Mouse (Mus musculus) kidney, embryonic 16.5 days (tissue): ENCODE measurements at regions not wholly inside any gene's neighbourhood (a gene's known extent, or its start where the extent isn't known, plus 50 kb on each side); places are given as distances from the start of the nearest gene placed in this dataset.
A peak's percentile ranks its signal among the peaks of the same experiment; 100 is the strongest.

Experiments used
- ATAC-seq: fragments of 200-750 bp; cut with Nextera tagmentation; 2 replicates; pipeline ENCODE4 v1.8.0; 2017; ENCODE audit warnings: moderate TSS enrichment; ENCODE audit not compliant: low FRiP score, low TSS enrichment
- H3K27ac ChIP-seq: fragments of 300-500 bp; sonication (generic); 2 replicates; pipeline ENCODE4 v1.5.1; 2014; ENCODE audit warnings: low read length
- H3K27me3 ChIP-seq: fragments of 300-500 bp; sonication (generic); 2 replicates; pipeline ENCODE4 v1.6.1; 2014; ENCODE audit warnings: low read length, control low read depth, mixed read lengths; ENCODE audit not compliant: insufficient read depth
- H3K36me3 ChIP-seq: fragments of 300-500 bp; sonication (generic); 2 replicates; pipeline ENCODE4 v1.6.1; 2014; ENCODE audit warnings: low read length, control low read depth, mixed read lengths; ENCODE audit not compliant: insufficient read depth
- H3K4me1 ChIP-seq: fragments of 300-500 bp; sonication (generic); 2 replicates; pipeline ENCODE4 v1.6.1; 2014; ENCODE audit warnings: low read length, control low read depth, mixed read lengths; ENCODE audit not compliant: insufficient read depth
- H3K4me2 ChIP-seq: fragments of 300-500 bp; sonication (generic); replicated peaks from 2 replicates; pipeline ENCODE4 v1.6.1; 2014; ENCODE audit warnings: low read depth, low read length
- H3K4me3 ChIP-seq: fragments of 300-500 bp; sonication (generic); 2 replicates; pipeline ENCODE4 v1.5.1; 2014; ENCODE audit warnings: mild to moderate bottlenecking, low read length
- H3K9ac ChIP-seq: fragments of 300-500 bp; sonication (generic); replicated peaks from 2 replicates; pipeline ENCODE4 v1.6.1; 2014; ENCODE audit warnings: low read length
- H3K9me3 ChIP-seq: fragments of 300-500 bp; sonication (generic); 2 replicates; pipeline ENCODE4 v1.6.1; 2016; ENCODE audit warnings: low read length, control low read depth
- WGBS: fragments of 180-500 bp; shearing (Covaris S2); extraction: QIAGEN DNeasy Blood & Tissue Kit; methylation state at CpG from one replicate; pipeline ENCODE4 v1.1.7; 2014; 5-methylcytosine and 5-hydroxymethylcytosine counted together

DNA sequence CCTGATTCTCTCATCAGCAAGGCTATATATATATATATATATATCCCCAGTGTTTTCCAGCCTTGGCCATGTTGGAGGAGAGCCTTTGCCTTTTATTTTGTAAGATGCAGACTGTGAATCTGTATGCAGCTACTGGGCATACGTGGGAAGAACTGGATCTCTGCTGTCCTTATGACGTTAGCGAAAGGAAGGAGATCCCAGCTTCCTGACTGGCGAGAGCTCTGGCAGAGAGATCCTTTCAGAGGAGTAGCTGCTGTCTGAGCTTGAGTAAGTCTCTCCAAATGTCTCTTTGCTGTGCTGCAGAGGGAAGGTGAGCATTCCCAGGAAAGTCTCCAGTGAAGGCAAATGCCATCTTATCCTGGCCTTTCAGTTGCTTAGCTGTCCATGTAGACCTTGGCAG, 61.6 kb upstream of the Oxtr start:
- H3K36me3 ChIP-seq = no peaks in the 10 kb centered on the region
- no peak overlapping the region for H3K4me3 ChIP-seq
- no peak overlapping the region for H3K4me2 ChIP-seq
- peaks cover 15% of the 10 kb centered on the region for H3K4me1 ChIP-seq
- no peaks in the 10 kb centered on the region for H3K27me3 ChIP-seq
- H3K9ac ChIP-seq = no peak overlapping the region
- H3K27ac ChIP-seq = no peak overlapping the region
- ATAC-seq = no peak
- no peaks in the 10 kb centered on the region for H3K9me3 ChIP-seq
- WGBS = 69% methylated on average over 4 of the region's 4 CpGs

DNA sequence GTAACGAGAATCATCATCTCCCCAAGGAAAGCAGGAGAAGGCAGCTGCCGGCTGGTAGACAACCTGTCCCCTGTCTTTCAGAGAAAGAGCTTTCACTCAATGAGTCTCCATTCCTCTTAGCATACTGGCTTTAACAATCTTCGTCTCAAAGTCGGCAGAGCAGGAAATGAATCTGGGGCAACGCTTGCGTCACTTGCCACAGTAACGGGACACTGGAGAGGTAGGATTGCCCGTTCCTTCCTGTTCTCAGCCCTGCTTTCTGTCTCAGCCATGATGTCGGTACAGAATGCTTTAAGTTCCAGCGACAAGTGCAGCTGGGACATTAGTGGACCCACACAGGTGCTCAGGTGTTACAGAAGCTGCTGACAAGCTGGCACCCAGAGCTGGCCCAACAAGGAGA, 57.5 kb upstream of the Oxtr start:
- no peak for ATAC-seq

DNA sequence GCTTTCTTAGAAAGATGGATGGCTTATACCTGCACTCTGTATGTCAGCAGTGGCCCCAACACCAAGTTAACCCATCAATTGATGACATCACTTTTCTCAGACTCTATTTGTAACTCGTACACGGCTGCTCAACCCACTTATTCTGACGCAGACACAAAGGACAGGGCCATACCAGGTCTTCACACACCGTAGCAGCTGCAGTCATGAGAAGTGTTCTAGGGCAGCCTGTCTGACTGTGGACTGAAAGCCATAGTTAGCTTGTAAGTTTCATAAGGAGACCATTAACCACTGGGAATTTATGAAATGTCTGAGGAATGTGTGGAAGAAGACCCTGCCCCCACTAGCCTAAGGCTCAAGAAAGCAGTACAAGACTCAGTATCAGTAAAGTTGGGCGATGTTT, 56.3 kb upstream of the Oxtr start:
- WGBS = 62% methylated on average over 5 of the region's 5 CpGs
- Histone ChIP-seq H3K4me2 (no peak overlapping the region), H3K9me3 (no peaks in the 10 kb centered on the region), H3K27me3 (no peaks in the 10 kb centered on the region), H3K9ac (no peak overlapping the region), H3K36me3 (no peaks in the 10 kb centered on the region), H3K4me1 (no peaks in the 10 kb centered on the region), H3K4me3 (no peak overlapping the region), H3K27ac (no peak overlapping the region)
- ATAC-seq = peak; percentile 77

More for the DNA sequence above, 57.5 kb upstream of the Oxtr start:
- H3K27ac ChIP-seq = no peak overlapping the region
- H3K4me2 ChIP-seq = no peak overlapping the region
- H3K4me1 ChIP-seq = no peaks in the 10 kb centered on the region
- H3K36me3 ChIP-seq = no peaks in the 10 kb centered on the region
- H3K9me3 ChIP-seq = no peaks in the 10 kb centered on the region
- H3K27me3 ChIP-seq = no peaks in the 10 kb centered on the region
- no peak overlapping the region for H3K9ac ChIP-seq
- H3K4me3 ChIP-seq = no peak overlapping the region
- WGBS = 69% methylated on average over 10 of the region's 10 CpGs

DNA sequence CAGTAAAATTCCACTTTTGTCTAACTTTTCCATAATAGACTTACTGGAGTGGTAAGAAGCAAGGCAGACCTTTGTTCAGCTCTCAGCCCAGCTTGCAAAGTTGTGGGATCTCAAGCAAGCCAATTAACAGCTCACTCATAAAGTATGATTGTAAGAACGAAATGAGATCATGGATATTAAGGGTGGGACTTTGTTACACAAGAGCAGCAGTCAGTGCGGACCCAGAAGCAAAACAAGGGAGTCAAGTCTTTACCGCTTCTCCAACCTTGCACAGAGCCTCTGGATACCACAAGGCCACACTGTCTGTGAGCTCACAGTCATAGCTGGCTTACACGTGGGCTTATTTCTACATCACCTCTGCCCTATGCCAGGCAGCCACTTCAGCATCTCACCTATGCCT, 54.6 kb upstream of the Oxtr start:
- Histone ChIP-seq H3K36me3 (no peaks in the 10 kb centered on the region), H3K9ac (no peak overlapping the region), H3K27me3 (no peaks in the 10 kb centered on the region), H3K4me3 (no peak overlapping the region), H3K4me2 (no peak overlapping the region), H3K27ac (no peak overlapping the region), H3K9me3 (no peaks in the 10 kb centered on the region), H3K4me1 (no peaks in the 10 kb centered on the region)
- 89% methylated on average over 4 of the region's 4 CpGs for WGBS
- no peak for ATAC-seq

DNA sequence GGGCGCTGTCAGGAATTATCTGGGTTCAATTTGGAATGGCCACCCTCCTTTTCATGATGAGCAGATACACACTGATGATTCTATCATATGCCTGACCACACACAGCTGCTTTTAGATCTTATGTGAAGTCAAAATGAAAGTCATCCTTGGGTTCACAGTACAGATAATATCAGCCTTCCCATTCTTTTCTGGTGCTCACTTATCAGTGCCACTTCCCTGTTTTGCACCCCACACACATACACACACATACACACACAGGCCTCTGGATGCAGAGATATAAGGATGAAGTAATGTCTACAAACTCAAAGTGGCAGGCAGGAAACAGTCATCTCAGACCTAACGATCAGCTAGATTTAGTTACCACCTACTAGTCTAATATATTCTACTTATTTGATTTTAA, 52.9 kb upstream of the Oxtr start:
- no peak for ATAC-seq
- WGBS = 85% methylated on average over 2 of the region's 2 CpGs

More for the DNA sequence above, 52.9 kb upstream of the Oxtr start:
- no peaks in the 10 kb centered on the region for H3K9me3 ChIP-seq
- no peaks in the 10 kb centered on the region for H3K36me3 ChIP-seq
- no peak overlapping the region for H3K27ac ChIP-seq
- no peak overlapping the region for H3K9ac ChIP-seq
- H3K27me3 ChIP-seq = no peaks in the 10 kb centered on the region
- no peak overlapping the region for H3K4me2 ChIP-seq
- H3K4me1 ChIP-seq = no peaks in the 10 kb centered on the region
- H3K4me3 ChIP-seq = no peak overlapping the region
